Mouse (Mus musculus): ENCODE measurements around the gene Ccdc92b. TPM values are rescaled to one million over a fixed set of nuclear protein-coding genes. Genes with fewer than 3 reads are reported as not detected.

The Ccdc92b gene
- polyA plus RNA-seq, 1 experiment = 0.06 TPM

DNA sequence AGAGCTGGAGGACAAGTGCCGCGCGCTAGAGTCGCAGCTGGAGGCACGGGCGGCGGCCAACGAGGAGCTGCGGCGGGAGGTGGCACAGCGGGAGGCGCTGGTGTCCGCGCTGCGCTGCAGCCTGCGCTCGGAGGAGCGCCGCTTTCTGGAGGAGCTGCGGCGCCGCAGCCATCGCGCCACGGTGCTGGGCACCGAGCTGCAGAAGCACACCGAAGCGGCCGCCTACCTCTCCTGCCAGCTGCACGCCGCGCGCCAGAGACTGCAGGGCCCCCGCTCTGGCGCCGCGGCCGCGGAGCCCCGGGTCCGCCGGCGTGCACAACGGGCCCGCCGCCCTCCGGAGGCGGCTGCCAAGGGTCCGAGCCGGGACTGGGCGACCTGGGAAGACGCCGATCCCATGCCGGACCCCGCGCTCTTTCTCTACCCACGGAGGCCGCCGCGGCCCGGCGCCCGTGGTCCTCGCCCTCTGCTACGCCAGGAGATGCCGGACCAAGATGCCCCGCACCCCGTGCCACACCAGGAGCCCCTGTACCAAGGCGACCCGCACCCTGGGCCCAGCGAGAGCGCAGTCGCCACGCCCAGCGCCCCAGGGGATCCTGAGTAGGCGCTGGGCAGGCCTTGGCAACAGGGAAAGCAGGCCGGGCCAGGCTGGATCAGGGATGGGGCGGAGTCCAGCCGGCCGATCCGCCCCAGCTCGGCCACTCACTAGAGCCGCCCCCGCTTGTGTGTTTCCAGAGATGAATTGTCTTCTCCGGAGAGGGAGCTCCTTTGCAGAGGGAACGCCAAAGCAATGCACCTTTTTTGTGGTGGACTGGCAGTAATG is 18.8 kb downstream of the Ccdc92b start:
- Histone ChIP-seq H3K79me2 (ENCODE audit: control insufficient read depth, insufficient read depth) (no peaks in the 10 kb centered on the region), H3K4me3 (peak overlapping the region; percentile 25), H3K36me3 (ENCODE audit: control insufficient read depth, insufficient read depth) (no peaks in the 10 kb centered on the region), H3K27me3 (ENCODE audit: control insufficient read depth, insufficient read depth, insufficient read length) (no peaks in the 10 kb centered on the region), H3K4me2 (ENCODE audit: low read depth) (peak overlapping the region; percentile 99), H3ac (ENCODE audit: control insufficient read depth, insufficient read length) (peak overlapping the region; percentile 5)
- TF ChIP-seq MYOD1 (IDR thresholded peaks at IDR 0.05; ENCODE audit: control insufficient read depth in 1 of 3, insufficient read length in 2 of 3, low read depth in 2 of 3) (peak in 2 of 3 experiments; percentile 16 to 68), CEBPB (IDR thresholded peaks at IDR 0.05; ENCODE audit: insufficient read depth, poor library complexity, severe bottlenecking) (no peak), MYOG (IDR thresholded peaks at IDR 0.05; ENCODE audit: control insufficient read depth in 1 of 3, insufficient read depth in 1 of 3, insufficient read length in 2 of 3, low read depth in 2 of 3) (peak in 2 of 3 experiments; percentile 47 to 64), POLR2AphosphoS2 (IDR thresholded peaks at IDR 0.05; ENCODE audit: insufficient read length, low read depth) (peak; percentile 40), E2F4 (IDR thresholded peaks at IDR 0.05; ENCODE audit: insufficient read depth) (peak; percentile 33), POLR2A (IDR thresholded peaks at IDR 0.05; ENCODE audit: insufficient read length, low read depth) (peak; percentile 55)

DNA sequence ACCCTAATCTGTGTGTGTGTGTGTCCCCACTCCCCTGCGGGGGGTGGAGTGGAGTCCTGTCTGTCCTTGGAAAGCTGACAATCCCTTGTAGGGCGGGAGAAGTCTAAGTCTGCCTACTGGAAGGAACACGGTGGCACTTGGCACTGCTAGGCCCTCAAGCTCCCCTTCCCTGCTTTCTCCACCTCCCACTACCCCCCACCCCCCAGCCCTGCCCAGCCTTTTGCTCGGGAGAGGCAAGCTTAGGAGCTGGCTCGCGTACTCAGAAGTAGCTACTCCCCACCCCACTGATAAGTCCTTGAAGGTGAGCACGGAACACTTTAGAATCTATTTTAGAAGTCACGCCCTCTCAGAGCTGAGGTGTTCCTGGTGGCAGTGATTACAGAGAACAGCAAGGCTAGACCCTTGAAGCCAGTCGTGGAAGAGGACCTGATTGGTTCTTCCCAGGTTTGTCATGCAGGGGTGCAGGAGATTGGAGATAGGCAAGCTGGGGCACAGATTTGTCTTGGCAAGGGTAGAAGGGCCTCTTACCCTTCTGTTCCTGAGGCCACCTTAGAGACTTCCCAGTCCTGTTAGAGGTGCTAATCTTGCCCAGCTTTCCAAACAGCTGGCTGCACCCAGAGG is 19.5 kb downstream of the Ccdc92b start:
- no peak for TF ChIP-seq MYOD1 (IDR thresholded peaks at IDR 0.05; ENCODE audit: control insufficient read depth in 1 of 3, insufficient read length in 2 of 3, low read depth in 2 of 3)
- TF ChIP-seq POLR2AphosphoS2 (IDR thresholded peaks at IDR 0.05; ENCODE audit: insufficient read length, low read depth) = no peak
- TF ChIP-seq USF1 (IDR thresholded peaks at IDR 0.05; ENCODE audit: low read depth) = no peak
- no peak for TF ChIP-seq REST (IDR thresholded peaks at IDR 0.05; ENCODE audit: insufficient read depth, insufficient read length)
- peak overlapping the region; percentile 25 for H3K4me3 ChIP-seq
- H3K79me2 ChIP-seq (ENCODE audit: control insufficient read depth, insufficient read depth) = no peaks in the 10 kb centered on the region
- H3ac ChIP-seq (ENCODE audit: control insufficient read depth, insufficient read length) = peak overlapping the region; percentile 5
- no peaks in the 10 kb centered on the region for H3K36me3 ChIP-seq (ENCODE audit: control insufficient read depth, insufficient read depth)
- H3K4me2 ChIP-seq (ENCODE audit: low read depth) = peak overlapping the region; percentile 99
- no peaks in the 10 kb centered on the region for H3K27me3 ChIP-seq (ENCODE audit: control insufficient read depth, insufficient read depth, insufficient read length)

DNA sequence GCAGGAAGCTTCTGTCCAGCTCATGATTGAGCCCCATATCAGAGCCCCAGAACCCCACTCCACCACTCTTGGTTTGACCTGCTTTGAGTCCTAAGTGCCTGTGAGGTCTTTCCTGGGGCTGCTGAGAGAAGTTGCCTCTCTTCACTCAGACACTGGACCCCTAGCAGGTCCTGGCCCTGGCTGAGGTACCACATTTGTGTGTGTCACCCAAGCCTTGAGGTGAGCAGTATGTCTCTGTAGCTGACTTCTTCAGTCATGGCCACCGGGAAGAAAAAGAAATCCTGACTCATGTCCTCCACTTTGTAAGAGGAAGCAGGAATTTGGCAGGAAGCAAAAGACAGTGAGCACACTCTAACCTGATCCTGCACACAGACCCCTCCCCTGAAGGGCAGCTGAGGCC is 20.2 kb downstream of the Ccdc92b start:
- H3K79me2 ChIP-seq (ENCODE audit: control insufficient read depth, insufficient read depth) = no peaks in the 10 kb centered on the region
- TF ChIP-seq POLR2A (IDR thresholded peaks at IDR 0.05; ENCODE audit: insufficient read length, low read depth) (no peak), MAX (IDR thresholded peaks at IDR 0.05; ENCODE audit: low read depth) (no peak), SRF (IDR thresholded peaks at IDR 0.05; ENCODE audit: control insufficient read depth, insufficient read length, low read depth) (no peak), MYOD1 (IDR thresholded peaks at IDR 0.05; ENCODE audit: control insufficient read depth in 1 of 3, insufficient read length in 2 of 3, low read depth in 2 of 3) (no peak), TCF3 (IDR thresholded peaks at IDR 0.05; ENCODE audit: insufficient read length, low read depth) (no peak), POLR2AphosphoS2 (IDR thresholded peaks at IDR 0.05; ENCODE audit: insufficient read length, low read depth) (no peak), CEBPB (IDR thresholded peaks at IDR 0.05; ENCODE audit: insufficient read depth, poor library complexity, severe bottlenecking) (no peak), USF1 (IDR thresholded peaks at IDR 0.05; ENCODE audit: low read depth) (no peak), REST (IDR thresholded peaks at IDR 0.05; ENCODE audit: insufficient read depth, insufficient read length) (no peak), E2F4 (IDR thresholded peaks at IDR 0.05; ENCODE audit: insufficient read depth) (no peak), TCF12 (IDR thresholded peaks at IDR 0.05; ENCODE audit: insufficient read depth, poor library complexity, severe bottlenecking) (no peak), MYOG (IDR thresholded peaks at IDR 0.05; ENCODE audit: control insufficient read depth in 1 of 3, insufficient read depth in 1 of 3, insufficient read length in 2 of 3, low read depth in 2 of 3) (no peak)
- H3K27me3 ChIP-seq (ENCODE audit: control insufficient read depth, insufficient read depth, insufficient read length) = no peaks in the 10 kb centered on the region
- H3K4me2 ChIP-seq (ENCODE audit: low read depth) = no peak overlapping the region
- H3K36me3 ChIP-seq (ENCODE audit: control insufficient read depth, insufficient read depth) = no peaks in the 10 kb centered on the region
- no peak overlapping the region for H3ac ChIP-seq (ENCODE audit: control insufficient read depth, insufficient read length)
- no peak overlapping the region for H3K4me3 ChIP-seq

DNA sequence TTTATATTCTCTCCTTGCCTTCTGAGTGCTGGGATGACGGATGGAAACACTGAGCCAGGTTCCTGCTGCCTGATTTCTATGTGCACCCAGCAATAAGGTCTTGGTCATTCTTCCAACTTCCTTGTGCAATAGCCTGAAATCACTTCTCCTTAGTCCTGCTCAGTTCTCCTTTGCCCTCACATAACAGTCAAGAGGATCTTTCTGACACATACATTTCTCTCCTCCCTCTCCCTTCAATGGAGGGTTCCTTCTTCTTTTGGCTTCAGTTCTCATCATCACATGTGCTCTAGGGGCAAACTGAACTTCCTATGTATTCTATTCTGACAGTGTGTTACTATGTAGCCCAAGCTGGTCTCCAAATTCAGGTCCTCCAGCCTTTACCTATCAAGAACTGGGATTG is 28.6 kb downstream of the Ccdc92b start:
- no peak for TF ChIP-seq SRF (IDR thresholded peaks at IDR 0.05; ENCODE audit: control insufficient read depth, insufficient read length, low read depth)
- TF ChIP-seq E2F4 (IDR thresholded peaks at IDR 0.05; ENCODE audit: insufficient read depth) = no peak
- TF ChIP-seq CEBPB (IDR thresholded peaks at IDR 0.05; ENCODE audit: insufficient read depth, poor library complexity, severe bottlenecking) = peak; percentile 61; the same call in 1 of the 2 replicates
- TF ChIP-seq MAX (IDR thresholded peaks at IDR 0.05; ENCODE audit: low read depth) = no peak
- H3K4me3 ChIP-seq = peak overlapping the region; percentile 72
- H3K36me3 ChIP-seq (ENCODE audit: control insufficient read depth, insufficient read depth) = no peaks in the 10 kb centered on the region
- H3K4me2 ChIP-seq (ENCODE audit: low read depth) = peak overlapping the region; percentile 69
- H3ac ChIP-seq (ENCODE audit: control insufficient read depth, insufficient read length) = no peak overlapping the region
- H3K27me3 ChIP-seq (ENCODE audit: control insufficient read depth, insufficient read depth, insufficient read length) = no peaks in the 10 kb centered on the region
- peaks cover 34% of the 10 kb centered on the region for H3K79me2 ChIP-seq (ENCODE audit: control insufficient read depth, insufficient read depth)

DNA sequence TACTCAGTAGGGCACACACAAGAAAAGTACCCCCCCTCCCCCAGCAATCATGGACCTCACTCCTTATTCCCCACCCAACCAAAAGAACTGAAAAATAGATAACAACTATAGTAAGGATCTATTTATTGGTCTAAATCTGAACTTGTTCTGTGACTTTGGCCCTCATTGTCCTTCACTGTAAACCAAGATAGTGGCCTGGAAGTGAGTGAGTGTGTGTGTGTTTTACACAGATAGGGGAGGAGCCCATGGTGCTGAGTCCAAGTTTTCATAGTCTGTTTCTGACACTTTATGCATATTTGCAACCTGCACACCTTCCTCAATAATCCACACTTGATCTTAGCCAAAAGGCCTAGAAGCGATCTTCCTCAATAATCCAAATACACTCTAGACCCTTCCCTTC is 29.3 kb downstream of the Ccdc92b start:
- H3K27me3 ChIP-seq (ENCODE audit: control insufficient read depth, insufficient read depth, insufficient read length) = no peaks in the 10 kb centered on the region
- no peak for TF ChIP-seq E2F4 (IDR thresholded peaks at IDR 0.05; ENCODE audit: insufficient read depth)
- TF ChIP-seq USF1 (IDR thresholded peaks at IDR 0.05; ENCODE audit: low read depth) = no peak
- no peak for TF ChIP-seq SRF (IDR thresholded peaks at IDR 0.05; ENCODE audit: control insufficient read depth, insufficient read length, low read depth)
- no peak for TF ChIP-seq MYOG (IDR thresholded peaks at IDR 0.05; ENCODE audit: control insufficient read depth in 1 of 3, insufficient read depth in 1 of 3, insufficient read length in 2 of 3, low read depth in 2 of 3)
- no peak for TF ChIP-seq TCF12 (IDR thresholded peaks at IDR 0.05; ENCODE audit: insufficient read depth, poor library complexity, severe bottlenecking)
- no peak for TF ChIP-seq POLR2A (IDR thresholded peaks at IDR 0.05; ENCODE audit: insufficient read length, low read depth)
- TF ChIP-seq POLR2AphosphoS2 (IDR thresholded peaks at IDR 0.05; ENCODE audit: insufficient read length, low read depth) = no peak

More for the DNA sequence above, 29.3 kb downstream of the Ccdc92b start:
- Histone ChIP-seq H3K4me3 (peak overlapping the region; percentile 72), H3ac (ENCODE audit: control insufficient read depth, insufficient read length) (peak overlapping the region; percentile 62), H3K36me3 (ENCODE audit: control insufficient read depth, insufficient read depth) (no peaks in the 10 kb centered on the region), H3K79me2 (ENCODE audit: control insufficient read depth, insufficient read depth) (peaks cover 41% of the 10 kb centered on the region), H3K4me2 (ENCODE audit: low read depth) (peak overlapping the region; percentile 69)
